Mouse (Mus musculus): ENCODE results near the gene Pald1. TPM values are rescaled to one million over a fixed set of nuclear protein-coding genes. Genes with fewer than 3 reads are reported as not detected.

The Pald1 gene
- total and polyA plus RNA-seq, 3 experiments = 15.3 to 17.7 (median 17.6) TPM

- H3K27ac ChIP-seq = peak overlapping the region; percentile 77
- no peaks in the 10 kb centered on the region for H3K27me3 ChIP-seq (ENCODE audit: control insufficient read depth, insufficient read depth, low read length)
- DNase-seq = peak in 1 of 2 experiments; percentile 38
- H3K9ac ChIP-seq (ENCODE audit: low read depth, low read length) = no peak overlapping the region
- peaks cover 25% of the 10 kb centered on the region for H3K36me3 ChIP-seq (ENCODE audit: control insufficient read depth, insufficient read depth, low read length)
- TF ChIP-seq EP300 (IDR thresholded peaks at IDR 0.05; ENCODE audit: insufficient read depth, low read depth, low read length) (peak; percentile 79), POLR2A (IDR thresholded peaks at IDR 0.05; ENCODE audit: insufficient read depth, low read depth, low read length) (no peak)
- H3K4me3 ChIP-seq = no peak overlapping the region
- 31% methylated on average over 5 of the region's 5 CpGs for WGBS
- H3K4me1 ChIP-seq (ENCODE audit: control insufficient read depth, insufficient read depth, low read length) = peaks cover 60% of the 10 kb centered on the region
- intact Hi-C loops (cut with DNase I) = loop anchor here (5.0 kb wide), 1 partner anchor 78 kb away; no protein-coding TSS in a partner anchor
- H3K79me2 ChIP-seq (replicated peaks; ENCODE audit: control insufficient read depth, insufficient read depth, low read length) = peaks cover 6% of the 10 kb centered on the region
Measured at GRCm38 (mm10) chr10:61369755-61370154, 13.6 kb downstream of the Pald1 start.

- H3K4me1 ChIP-seq (ENCODE audit: control insufficient read depth, insufficient read depth, low read length) = peaks cover 41% of the 10 kb centered on the region
Measured at GRCm38 (mm10) chr10:61365902-61366301, 17.4 kb downstream of the Pald1 start.

GRCm38 (mm10) chr10:61364431-61364830 lies 18.9 kb downstream of the Pald1 start:
- WGBS = 92% methylated on average over 6 of the region's 6 CpGs
- Histone ChIP-seq H3K79me2 (replicated peaks; ENCODE audit: control insufficient read depth, insufficient read depth, low read length) (peaks cover 4% of the 10 kb centered on the region; the same call in 1 of the 2 replicates), H3K4me3 (no peak overlapping the region), H3K4me1 (ENCODE audit: control insufficient read depth, insufficient read depth, low read length) (peaks cover 40% of the 10 kb centered on the region), H3K27me3 (ENCODE audit: control insufficient read depth, insufficient read depth, low read length) (no peaks in the 10 kb centered on the region), H3K36me3 (ENCODE audit: control insufficient read depth, insufficient read depth, low read length) (peaks cover 14% of the 10 kb centered on the region; the same call in 1 of the 2 replicates), H3K27ac (no peak overlapping the region), H3K9ac (ENCODE audit: low read depth, low read length) (no peak overlapping the region)
- intact Hi-C loops (cut with DNase I) = no loop called here
- TF ChIP-seq EP300 (IDR thresholded peaks at IDR 0.05; ENCODE audit: insufficient read depth, low read depth, low read length) (no peak), CTCF (IDR thresholded peaks at IDR 0.05) (no peak), POLR2A (IDR thresholded peaks at IDR 0.05; ENCODE audit: insufficient read depth, low read depth, low read length) (no peak)
- no peak for DNase-seq

More at GRCm38 (mm10) chr10:61365902-61366301, 17.4 kb downstream of the Pald1 start:
- H3K4me3 ChIP-seq = no peak overlapping the region
- H3K9ac ChIP-seq (ENCODE audit: low read depth, low read length) = no peak overlapping the region
- peaks cover 16% of the 10 kb centered on the region; the same call in 1 of the 2 replicates for H3K36me3 ChIP-seq (ENCODE audit: control insufficient read depth, insufficient read depth, low read length)
- no peak overlapping the region; the same call in 1 of the 2 replicates for H3K27ac ChIP-seq
- WGBS = 8% methylated on average over 1 of the region's 1 CpGs
- DNase-seq = peak; percentile 62 to 78
- peak; percentile 49 for TF ChIP-seq CTCF (IDR thresholded peaks at IDR 0.05)
- TF ChIP-seq POLR2A (IDR thresholded peaks at IDR 0.05; ENCODE audit: insufficient read depth, low read depth, low read length) = peak; percentile 56; the same call in 1 of the 2 replicates
- peak; percentile 100 for TF ChIP-seq EP300 (IDR thresholded peaks at IDR 0.05; ENCODE audit: insufficient read depth, low read depth, low read length)
- peaks cover 4% of the 10 kb centered on the region; the same call in 1 of the 2 replicates for H3K79me2 ChIP-seq (replicated peaks; ENCODE audit: control insufficient read depth, insufficient read depth, low read length)
- intact Hi-C loops (cut with DNase I) = loop anchor here (1.0 to 5.0 kb wide), 2 partner anchors 16 to 81 kb away; no protein-coding TSS in a partner anchor
- no peaks in the 10 kb centered on the region for H3K27me3 ChIP-seq (ENCODE audit: control insufficient read depth, insufficient read depth, low read length)

- peak in 1 of 2 experiments; percentile 51 for DNase-seq
- peaks cover 1% of the 10 kb centered on the region; the same call in 1 of the 2 replicates for H3K36me3 ChIP-seq (ENCODE audit: control insufficient read depth, insufficient read depth, low read length)
- H3K4me3 ChIP-seq = no peak overlapping the region
- 0 out of 2 replicates have a peak, but pooled peaks cover 2% of the 10 kb centered on the region for H3K79me2 ChIP-seq (replicated peaks; ENCODE audit: control insufficient read depth, insufficient read depth, low read length)
- no peaks in the 10 kb centered on the region for H3K27me3 ChIP-seq (ENCODE audit: control insufficient read depth, insufficient read depth, low read length)
- 30% methylated on average over 8 of the region's 8 CpGs for WGBS
- H3K4me1 ChIP-seq (ENCODE audit: control insufficient read depth, insufficient read depth, low read length) = peaks cover 32% of the 10 kb centered on the region
- TF ChIP-seq POLR2A (IDR thresholded peaks at IDR 0.05; ENCODE audit: insufficient read depth, low read depth, low read length) (no peak), EP300 (IDR thresholded peaks at IDR 0.05; ENCODE audit: insufficient read depth, low read depth, low read length) (no peak), CTCF (IDR thresholded peaks at IDR 0.05) (no peak)
- peak overlapping the region; percentile 67 for H3K27ac ChIP-seq
- peak overlapping the region; percentile 41; the same call in 1 of the 2 replicates for H3K9ac ChIP-seq (ENCODE audit: low read depth, low read length)
- intact Hi-C loops (cut with DNase I) = no loop called here
Measured at GRCm38 (mm10) chr10:61362992-61363391, 20.3 kb downstream of the Pald1 start.

DNA sequence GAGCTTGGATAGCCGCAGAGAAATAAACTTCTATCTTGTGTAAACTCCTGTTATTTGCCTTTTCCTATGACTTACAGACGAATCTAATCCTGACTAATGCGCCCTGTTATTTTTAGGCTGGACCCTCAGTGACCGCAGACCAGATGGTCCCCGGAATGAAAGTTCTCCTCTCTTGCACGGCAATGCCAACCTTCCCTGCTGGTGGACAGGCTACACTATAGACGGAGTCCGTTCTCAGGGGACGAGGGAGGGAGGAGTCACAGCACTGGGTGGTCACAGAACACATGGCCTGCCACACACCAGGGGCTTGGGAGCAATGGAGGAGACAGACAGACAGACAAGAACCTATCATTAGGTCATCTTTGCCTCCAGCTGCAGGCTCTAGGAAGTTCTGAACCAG lies 20.8 kb downstream of the Pald1 start:
- 0 out of 2 replicates have a peak, but pooled peaks cover 2% of the 10 kb centered on the region for H3K79me2 ChIP-seq (replicated peaks; ENCODE audit: control insufficient read depth, insufficient read depth, low read length)
- no peaks in the 10 kb centered on the region; the same call in 1 of the 2 replicates for H3K36me3 ChIP-seq (ENCODE audit: control insufficient read depth, insufficient read depth, low read length)
- peaks cover 33% of the 10 kb centered on the region for H3K4me1 ChIP-seq (ENCODE audit: control insufficient read depth, insufficient read depth, low read length)
- no peak for DNase-seq
- no peaks in the 10 kb centered on the region for H3K27me3 ChIP-seq (ENCODE audit: control insufficient read depth, insufficient read depth, low read length)
- intact Hi-C loops (cut with DNase I) = no loop called here
- WGBS = 48% methylated on average over 9 of the region's 9 CpGs
- H3K27ac ChIP-seq = peak overlapping the region; percentile 67
- no peak overlapping the region for H3K4me3 ChIP-seq
- TF ChIP-seq CTCF (IDR thresholded peaks at IDR 0.05) (no peak), POLR2A (IDR thresholded peaks at IDR 0.05; ENCODE audit: insufficient read depth, low read depth, low read length) (no peak), EP300 (IDR thresholded peaks at IDR 0.05; ENCODE audit: insufficient read depth, low read depth, low read length) (no peak)
- peak overlapping the region; percentile 41 for H3K9ac ChIP-seq (ENCODE audit: low read depth, low read length)

GRCm38 (mm10) chr10:61360667-61361066 lies 22.7 kb downstream of the Pald1 start:
- Histone ChIP-seq H3K27me3 (ENCODE audit: control insufficient read depth, insufficient read depth, low read length) (no peaks in the 10 kb centered on the region), H3K9ac (ENCODE audit: low read depth, low read length) (no peak overlapping the region), H3K27ac (no peak overlapping the region), H3K36me3 (ENCODE audit: control insufficient read depth, insufficient read depth, low read length) (no peaks in the 10 kb centered on the region; the same call in 1 of the 2 replicates), H3K4me1 (ENCODE audit: control insufficient read depth, insufficient read depth, low read length) (peaks cover 34% of the 10 kb centered on the region), H3K79me2 (replicated peaks; ENCODE audit: control insufficient read depth, insufficient read depth, low read length) (peaks cover 4% of the 10 kb centered on the region), H3K4me3 (no peak overlapping the region)
- WGBS = 71% methylated on average over 8 of the region's 8 CpGs
- no peak for DNase-seq
- TF ChIP-seq EP300 (IDR thresholded peaks at IDR 0.05; ENCODE audit: insufficient read depth, low read depth, low read length) (no peak), CTCF (IDR thresholded peaks at IDR 0.05) (no peak), POLR2A (IDR thresholded peaks at IDR 0.05; ENCODE audit: insufficient read depth, low read depth, low read length) (no peak)
- intact Hi-C loops (cut with DNase I) = no loop called here
